Mouse (Mus musculus) kidney, adult 9 months (tissue): ENCODE results near the gene Stac3.
A peak's percentile ranks its signal among the peaks of the same experiment; 100 is the strongest.

Experiments
- DNase-seq: peaks from one replicate; pipeline ENCODE4 v3.0.0; 2022

The Stac3 gene

GRCm38 (mm10) chr10:127526681-127527080, 25.2 kb downstream of the Stac3 start:
- DNase-seq, result peak; percentile 70

GRCm38 (mm10) chr10:127527481-127527880, 26.0 kb downstream of the Stac3 start:
- no peak for DNase-seq

GRCm38 (mm10) chr10:127530945-127531344, 29.5 kb downstream of the Stac3 start:
- no peak for DNase-seq

GRCm38 (mm10) chr10:127531548-127531947, 30.1 kb downstream of the Stac3 start:
- DNase-seq, result no peak

GRCm38 (mm10) chr10:127534036-127534928, 32.8 kb downstream of the Stac3 start, which contains the start of gene Nxph4:
TSS of gene Nxph4 (minus strand) at chr10:127534559.
- peak; percentile 56 for DNase-seq

GRCm38 (mm10) chr10:127534929-127535384, 33.5 kb downstream of the Stac3 start:
- no peak for DNase-seq

GRCm38 (mm10) chr10:127536586-127537314, 35.3 kb downstream of the Stac3 start:
- peak; percentile 53 for DNase-seq

GRCm38 (mm10) chr10:127537854-127538583, 36.5 kb downstream of the Stac3 start:
- peak; percentile 90 for DNase-seq

GRCm38 (mm10) chr10:127541510-127541909, 40.0 kb downstream of the Stac3 start:
- DNase-seq, result no peak

- no peak for DNase-seq
Observed at GRCm38 (mm10) chr10:127542084-127542483, 40.6 kb downstream of the Stac3 start.

GRCm38 (mm10) chr10:127542720-127543119, 41.2 kb downstream of the Stac3 start:
- DNase-seq, result no peak

GRCm38 (mm10) chr10:127543916-127544315, 42.4 kb downstream of the Stac3 start:
- no peak for DNase-seq

- no peak for DNase-seq
Observed at GRCm38 (mm10) chr10:127544375-127544774, 42.9 kb downstream of the Stac3 start.

- no peak for DNase-seq
Observed at GRCm38 (mm10) chr10:127546505-127546904, 45.0 kb downstream of the Stac3 start.

- no peak for DNase-seq
Observed at GRCm38 (mm10) chr10:127548236-127548635, 46.8 kb downstream of the Stac3 start.

GRCm38 (mm10) chr10:127549892-127550291, 48.4 kb downstream of the Stac3 start:
- DNase-seq, result no peak

GRCm38 (mm10) chr10:127555703-127556102, 54.2 kb downstream of the Stac3 start:
- DNase-seq, result peak; percentile 45

GRCm38 (mm10) chr10:127557397-127557796, 55.9 kb downstream of the Stac3 start:
- no peak for DNase-seq
